Mouse (Mus musculus): Measurements from ENCODE around the gene Timm10. TPM values are rescaled to one million over a fixed set of nuclear protein-coding genes. Genes with fewer than 3 reads are reported as not detected.

Gene Timm10
- total and polyA plus RNA-seq, 3 experiments: 129 to 193 TPM; not detected in 1

DNA sequence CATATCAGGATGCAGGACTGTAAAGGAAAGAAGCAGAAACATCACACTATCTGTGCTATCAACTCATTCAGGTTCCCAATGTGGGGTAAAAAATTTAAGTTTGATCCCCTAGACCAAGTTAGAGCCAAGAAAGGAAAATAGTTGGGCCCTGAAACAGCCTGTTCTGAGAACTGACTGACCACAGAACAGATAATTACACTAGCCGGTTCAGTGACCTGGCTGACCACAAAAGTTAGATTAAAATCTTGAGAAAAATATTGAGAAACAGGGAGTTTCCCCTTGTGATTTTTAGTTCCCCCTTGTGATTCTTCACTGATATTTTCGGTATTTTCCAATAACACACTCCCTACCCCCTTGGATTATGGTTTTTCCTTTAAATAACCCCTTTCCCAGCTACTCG lies 32.9 kb upstream of the Timm10 start:
- peaks cover 4% of the 10 kb centered on the region in 2 experiments for H3K27me3 ChIP-seq (ENCODE audit: control insufficient read depth in 1 of 2, insufficient read depth in 2 of 2, low read length in 2 of 2)

DNA sequence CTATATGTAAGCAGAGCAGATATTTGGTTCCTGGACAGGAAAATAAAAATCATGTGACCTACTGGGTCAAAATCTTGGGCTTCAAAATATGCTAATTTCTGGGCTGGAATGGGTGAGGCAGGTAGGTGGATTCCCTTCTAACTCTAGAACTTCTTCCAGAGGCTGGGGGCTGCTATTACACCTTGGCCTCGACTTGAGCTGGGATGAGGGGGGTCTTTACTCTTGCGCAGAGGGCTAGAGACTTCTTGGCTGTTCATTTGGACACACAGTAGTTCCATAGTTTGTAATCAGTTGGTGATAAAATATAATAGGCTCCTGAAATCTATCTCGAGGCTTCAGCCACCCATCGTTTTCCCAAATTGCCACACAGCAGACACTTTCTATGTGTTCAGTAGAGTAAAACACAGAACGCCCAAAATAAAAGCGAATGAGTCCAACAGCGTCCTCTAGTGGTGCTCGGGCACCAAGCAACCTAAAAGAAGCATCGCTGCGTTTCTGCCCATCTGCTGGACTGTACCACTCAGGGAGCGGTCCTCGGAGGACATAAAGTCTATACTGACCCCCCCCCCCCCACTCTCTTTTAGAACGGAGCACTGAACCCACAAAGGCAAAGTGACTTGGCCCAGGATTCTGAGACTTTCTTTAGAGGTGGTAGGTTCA lies 28.8 kb upstream of the Timm10 start:
- H3K4me1 ChIP-seq (ENCODE audit: control insufficient read depth in 1 of 2, insufficient read depth in 2 of 2, low read length in 2 of 2): peaks cover 0 to 15% of the 10 kb centered on the region in 2 experiments
- H3K36me3 ChIP-seq (ENCODE audit: control insufficient read depth in 1 of 2, insufficient read depth in 2 of 2, low read length in 2 of 2): peaks cover 0 to 8% of the 10 kb centered on the region in 2 experiments; a peak in 2 of 4 replicates
- peak; percentile 86 for DNase-seq (ENCODE audit: low read depth, low spot score)
- H3K9ac ChIP-seq (ENCODE audit: control insufficient read depth, low read depth, low read length, poor library complexity, severe bottlenecking): peak overlapping the region; percentile 66; the same call in 1 of the 2 replicates
- TF ChIP-seq MXI1 (IDR thresholded peaks at IDR 0.05; ENCODE audit: low read depth, low read length) (no peak), SIN3A (IDR thresholded peaks at IDR 0.05; ENCODE audit: low read length) (peak; percentile 51; the same call in 1 of the 2 replicates), MAX (IDR thresholded peaks at IDR 0.05; ENCODE audit: low read length) (no peak), MAFK (IDR thresholded peaks at IDR 0.05; ENCODE audit: borderline replicate concordance, low read depth, low read length) (no peak), USF2 (IDR thresholded peaks at IDR 0.05; ENCODE audit: borderline replicate concordance in 1 of 2, insufficient read depth in 1 of 2, low read depth in 1 of 2, low read length in 2 of 2) (no peak), TAL1 (IDR thresholded peaks at IDR 0.05; ENCODE audit: low read length) (no peak), ZMIZ1 (IDR thresholded peaks at IDR 0.05; ENCODE audit: low read depth, low read length) (no peak), ZKSCAN1 (IDR thresholded peaks at IDR 0.05; ENCODE audit: low read depth, low read length) (no peak), CTCF (IDR thresholded peaks at IDR 0.05 in 2 of 3, conservative IDR thresholded peaks at IDR 0.05 in 1 of 3; ENCODE audit: control insufficient read depth in 1 of 3, insufficient read depth in 1 of 3, low read depth in 2 of 3, low read length in 3 of 3, poor library complexity in 1 of 3, severe bottlenecking in 1 of 3) (peak; percentile 82 to 98 (median 88)), MEF2A (IDR thresholded peaks at IDR 0.05; ENCODE audit: extremely low read depth, insufficient replicate concordance, low read depth, low read length, poor library complexity, severe bottlenecking) (no peak), RAD21 (IDR thresholded peaks at IDR 0.05; ENCODE audit: low read depth, low read length) (peak; percentile 70), USF1 (IDR thresholded peaks at IDR 0.05; ENCODE audit: low read depth, low read length) (0 out of 2 replicates have a peak, but pooled peaks have one; percentile 23), TBP (IDR thresholded peaks at IDR 0.05; ENCODE audit: low read depth, low read length) (no peak), ZC3H11A (IDR thresholded peaks at IDR 0.05; ENCODE audit: low read depth, low read length) (peak; percentile 64), CHD1 (IDR thresholded peaks at IDR 0.05; ENCODE audit: low read depth, low read length) (no peak), SMC3 (IDR thresholded peaks at IDR 0.05; ENCODE audit: low read depth, low read length) (peak; percentile 59), MYB (IDR thresholded peaks at IDR 0.05; ENCODE audit: low read depth, low read length) (no peak), RCOR1 (IDR thresholded peaks at IDR 0.05; ENCODE audit: low read depth, low read length) (no peak), HCFC1 (IDR thresholded peaks at IDR 0.05; ENCODE audit: low read depth, low read length) (peak; percentile 16; the same call in 1 of the 2 replicates), GABPA (IDR thresholded peaks at IDR 0.05; ENCODE audit: low read depth, low read length) (no peak)
- peak overlapping the region; percentile 72 to 86 for H3K4me3 ChIP-seq (ENCODE audit: control insufficient read depth in 1 of 2, insufficient read depth in 1 of 2, low read depth in 2 of 2, low read length in 2 of 2)
- H3K27me3 ChIP-seq (ENCODE audit: control insufficient read depth in 1 of 2, insufficient read depth in 2 of 2, low read length in 2 of 2): no peaks in the 10 kb centered on the region
- H3K9me3 ChIP-seq (replicated peaks; ENCODE audit: insufficient read depth, low read length): no peaks in the 10 kb centered on the region
- H3K27ac ChIP-seq (ENCODE audit: control insufficient read depth, low read depth, low read length): peak overlapping the region; percentile 24
- no peaks in the 10 kb centered on the region for H3K79me2 ChIP-seq (ENCODE audit: control insufficient read depth, insufficient read depth, low read length, poor library complexity)

More for the DNA sequence above, 32.9 kb upstream of the Timm10 start:
- Histone ChIP-seq H3K9me3 (replicated peaks; ENCODE audit: insufficient read depth, low read length) (no peaks in the 10 kb centered on the region), H3K4me3 (ENCODE audit: control insufficient read depth in 1 of 2, insufficient read depth in 1 of 2, low read depth in 2 of 2, low read length in 2 of 2) (no peak overlapping the region), H3K4me1 (ENCODE audit: control insufficient read depth in 1 of 2, insufficient read depth in 2 of 2, low read length in 2 of 2) (peaks cover 0 to 7% of the 10 kb centered on the region in 2 experiments; a peak in 2 of 4 replicates), H3K36me3 (ENCODE audit: control insufficient read depth in 1 of 2, insufficient read depth in 2 of 2, low read length in 2 of 2) (peaks cover 0 to 3% of the 10 kb centered on the region in 2 experiments; a peak in 2 of 4 replicates), H3K27ac (ENCODE audit: control insufficient read depth, low read depth, low read length) (no peak overlapping the region), H3K9ac (ENCODE audit: control insufficient read depth, low read depth, low read length, poor library complexity, severe bottlenecking) (no peak overlapping the region), H3K79me2 (ENCODE audit: control insufficient read depth, insufficient read depth, low read length, poor library complexity) (no peaks in the 10 kb centered on the region)
- TF ChIP-seq ZKSCAN1 (IDR thresholded peaks at IDR 0.05; ENCODE audit: low read depth, low read length) (no peak), MXI1 (IDR thresholded peaks at IDR 0.05; ENCODE audit: low read depth, low read length) (no peak), ZMIZ1 (IDR thresholded peaks at IDR 0.05; ENCODE audit: low read depth, low read length) (no peak), POLR2AphosphoS5 (IDR thresholded peaks at IDR 0.05; ENCODE audit: borderline replicate concordance, low read depth, low read length) (no peak), TCF12 (IDR thresholded peaks at IDR 0.05; ENCODE audit: low read depth, low read length) (no peak), ZC3H11A (IDR thresholded peaks at IDR 0.05; ENCODE audit: low read depth, low read length) (no peak), KAT2A (conservative IDR thresholded peaks at IDR 0.05; ENCODE audit: low read depth, low read length) (no peak), CHD2 (IDR thresholded peaks at IDR 0.05; ENCODE audit: low read length) (no peak), UBTF (IDR thresholded peaks at IDR 0.05; ENCODE audit: borderline replicate concordance, insufficient read depth, low read depth, low read length) (no peak), SMC3 (IDR thresholded peaks at IDR 0.05; ENCODE audit: low read depth, low read length) (no peak), RCOR1 (IDR thresholded peaks at IDR 0.05; ENCODE audit: low read depth, low read length) (no peak), POLR2AphosphoS2 (IDR thresholded peaks at IDR 0.05; ENCODE audit: low read length) (no peak), CTCF (IDR thresholded peaks at IDR 0.05 in 2 of 3, conservative IDR thresholded peaks at IDR 0.05 in 1 of 3; ENCODE audit: control insufficient read depth in 1 of 3, insufficient read depth in 1 of 3, low read depth in 2 of 3, low read length in 3 of 3, poor library complexity in 1 of 3, severe bottlenecking in 1 of 3) (no peak), GATA1 (IDR thresholded peaks at IDR 0.05; ENCODE audit: low read depth, low read length) (no peak), MEF2A (IDR thresholded peaks at IDR 0.05; ENCODE audit: extremely low read depth, insufficient replicate concordance, low read depth, low read length, poor library complexity, severe bottlenecking) (no peak), ETS1 (IDR thresholded peaks at IDR 0.05; ENCODE audit: low read depth, low read length) (no peak), MAX (IDR thresholded peaks at IDR 0.05; ENCODE audit: low read length) (no peak), ZNF384 (IDR thresholded peaks at IDR 0.05; ENCODE audit: low read depth, low read length) (no peak)
- DNase-seq (ENCODE audit: low read depth, low spot score): no peak
